Mouse (Mus musculus) lung, adult 2 months (tissue): ENCODE data around the gene Gm4792.

ENCODE experiments used
- CTCF ChIP-seq: fragments of 200-500 bp; IDR thresholded peaks from 2 replicates; pipeline ENCODE4 v1.5.1; 2011; ENCODE audit warnings: mild to moderate bottlenecking, low read length, control low read depth; ENCODE audit not compliant: insufficient read depth
- POLR2A ChIP-seq: fragments of 200-500 bp; IDR thresholded peaks from 2 replicates; pipeline ENCODE4 v1.6.1; 2011; ENCODE audit warnings: low read depth, mild to moderate bottlenecking, control low read depth, low read length, borderline replicate concordance; ENCODE audit errors: extremely low read depth

- TF ChIP-seq POLR2A (no peak), CTCF (no peak)
Observed at GRCm38 (mm10) chr10:94344631-94345417, 46.3 kb upstream of the Gm4792 start.
